Mouse (Mus musculus) spleen, adult 18-20 months (tissue): ENCODE measurements around the gene 1700001O22Rik.

ENCODE experiments used
- DNase-seq, 2 experiments: peaks; one replicate each; pipeline ENCODE4 v3.0.0; 2022; ENCODE audit warnings: mixed read lengths in 2 of 2

Gene 1700001O22Rik

DNA sequence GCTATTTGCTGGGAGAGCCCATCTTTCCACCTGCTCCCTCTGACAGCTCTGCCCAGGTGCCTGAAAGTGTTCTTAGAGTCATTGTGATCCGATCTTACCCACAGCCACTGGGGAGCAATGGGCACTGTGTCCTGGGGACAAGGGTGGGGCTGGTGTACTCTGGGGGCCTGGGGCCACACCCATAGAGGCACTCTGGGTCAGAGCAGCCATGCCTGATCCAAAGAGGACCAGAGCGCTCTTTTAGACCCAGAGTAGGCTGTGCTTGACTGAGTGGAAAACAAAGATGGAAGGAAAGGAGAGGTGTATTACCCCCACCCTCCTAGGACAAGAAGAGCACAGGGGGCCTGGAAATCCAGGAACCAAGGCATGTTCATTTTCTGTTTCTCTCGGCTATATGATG, at the start of gene 1700001O22Rik:
TSS of gene 1700001O22Rik (minus strand) at position 58 of the 400 bp plus-strand sequence.
- no peak for DNase-seq

DNA sequence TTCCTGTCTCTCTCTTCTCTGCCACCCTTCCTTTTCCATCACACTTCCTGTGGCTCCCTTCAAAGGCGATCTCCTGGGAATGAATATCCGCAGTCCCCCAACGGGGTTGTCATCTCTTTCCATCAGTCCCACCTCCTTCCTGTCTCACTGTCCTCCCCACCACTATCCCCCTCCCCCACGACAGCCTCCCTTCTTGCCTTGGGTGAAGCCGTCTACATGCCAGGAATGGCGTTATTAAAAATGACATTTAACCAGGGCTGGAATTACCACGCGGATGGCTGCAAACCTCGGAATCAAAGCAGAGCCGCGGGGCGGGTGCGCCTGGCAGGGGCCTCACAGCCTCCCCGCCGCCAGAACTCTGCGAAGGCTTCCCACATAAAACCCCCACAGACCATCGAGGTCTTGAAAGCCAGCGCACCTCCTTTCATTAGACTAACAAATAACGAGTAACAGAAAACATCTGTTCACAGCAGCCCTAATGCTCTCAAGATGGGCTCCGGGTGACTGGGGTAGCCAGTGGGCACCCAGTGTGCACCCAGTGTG, 49.4 kb upstream of the 1700001O22Rik start:
- no peak for DNase-seq

DNA sequence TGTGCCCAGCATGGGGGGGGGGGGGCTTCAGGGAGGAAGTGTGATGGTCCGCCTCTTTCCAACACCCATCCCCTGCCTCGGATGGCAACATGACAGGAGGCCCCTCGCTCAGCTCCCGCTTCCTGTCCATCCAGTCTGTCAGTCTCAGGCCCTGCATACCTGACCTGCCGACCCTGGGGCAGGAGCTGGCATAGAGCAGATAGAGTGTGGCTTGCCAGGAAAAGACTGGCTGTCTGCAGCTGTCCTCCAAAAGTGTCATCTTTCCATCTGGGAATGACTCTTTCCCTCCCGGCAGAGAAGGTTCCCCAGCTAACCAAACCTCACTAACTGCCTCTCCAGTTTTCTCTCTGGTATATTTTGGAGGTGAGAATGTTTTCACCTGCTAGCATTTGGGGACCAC, 47.1 kb upstream of the 1700001O22Rik start:
- DNase-seq, result no peak

DNA sequence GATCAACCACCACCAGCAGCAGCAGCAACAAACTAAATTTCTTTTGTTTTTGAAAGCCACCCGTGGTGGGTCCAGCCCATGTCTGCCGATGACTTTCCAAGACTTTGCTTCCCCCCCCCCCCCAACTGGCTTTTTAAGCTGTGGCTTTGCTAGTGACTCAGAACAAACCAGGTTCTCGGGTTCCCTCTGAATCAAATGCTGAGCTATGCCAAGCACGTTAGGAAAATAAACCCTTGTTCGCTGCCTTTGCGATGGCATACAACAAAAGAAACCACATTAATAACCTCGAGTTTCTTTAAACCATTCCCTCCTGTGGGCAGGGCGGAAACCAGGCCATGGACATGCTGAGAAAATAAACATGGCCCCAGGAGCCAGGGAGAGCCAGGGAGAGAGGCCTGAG, 44.7 kb upstream of the 1700001O22Rik start:
- no peak for DNase-seq

DNA sequence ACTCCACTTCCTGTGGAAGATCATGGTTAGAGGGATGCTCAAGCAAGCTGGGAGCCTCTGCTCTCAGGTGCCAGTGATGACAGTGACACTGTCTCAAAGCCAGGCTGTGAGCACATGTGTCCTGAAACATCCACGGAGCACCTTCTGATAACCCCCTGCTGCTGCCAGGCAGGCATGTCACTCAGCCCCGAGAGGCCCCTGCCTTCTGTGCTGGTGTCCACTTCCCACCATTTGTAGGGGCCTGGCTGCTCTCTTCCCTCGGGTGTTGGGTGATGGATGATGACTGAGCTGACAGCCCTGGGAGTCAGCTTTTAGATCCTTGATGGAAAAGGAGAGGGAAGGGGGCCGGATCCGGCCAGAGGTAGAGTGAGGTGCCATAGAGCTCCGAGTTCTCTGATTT, 43.3 kb upstream of the 1700001O22Rik start:
- DNase-seq, result no peak

DNA sequence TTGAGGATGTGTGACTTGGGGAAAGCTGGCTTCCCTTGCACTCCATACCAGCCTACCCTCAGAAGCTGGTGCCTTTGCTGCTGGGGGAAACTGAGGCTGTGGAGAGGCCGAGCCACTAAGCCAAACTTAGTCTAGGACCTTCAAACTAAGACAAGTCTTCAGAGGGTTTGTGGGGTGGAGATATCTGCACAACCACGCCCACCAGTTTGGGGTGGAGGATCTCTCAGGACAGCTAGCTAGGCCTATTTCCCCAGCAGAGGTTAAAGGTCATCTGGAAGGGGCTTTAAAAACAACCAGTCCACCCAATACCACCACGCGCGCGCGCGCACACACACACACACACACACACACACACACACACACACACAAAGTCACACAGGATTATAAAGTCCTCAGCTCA, 42.8 kb upstream of the 1700001O22Rik start:
- no peak for DNase-seq

DNA sequence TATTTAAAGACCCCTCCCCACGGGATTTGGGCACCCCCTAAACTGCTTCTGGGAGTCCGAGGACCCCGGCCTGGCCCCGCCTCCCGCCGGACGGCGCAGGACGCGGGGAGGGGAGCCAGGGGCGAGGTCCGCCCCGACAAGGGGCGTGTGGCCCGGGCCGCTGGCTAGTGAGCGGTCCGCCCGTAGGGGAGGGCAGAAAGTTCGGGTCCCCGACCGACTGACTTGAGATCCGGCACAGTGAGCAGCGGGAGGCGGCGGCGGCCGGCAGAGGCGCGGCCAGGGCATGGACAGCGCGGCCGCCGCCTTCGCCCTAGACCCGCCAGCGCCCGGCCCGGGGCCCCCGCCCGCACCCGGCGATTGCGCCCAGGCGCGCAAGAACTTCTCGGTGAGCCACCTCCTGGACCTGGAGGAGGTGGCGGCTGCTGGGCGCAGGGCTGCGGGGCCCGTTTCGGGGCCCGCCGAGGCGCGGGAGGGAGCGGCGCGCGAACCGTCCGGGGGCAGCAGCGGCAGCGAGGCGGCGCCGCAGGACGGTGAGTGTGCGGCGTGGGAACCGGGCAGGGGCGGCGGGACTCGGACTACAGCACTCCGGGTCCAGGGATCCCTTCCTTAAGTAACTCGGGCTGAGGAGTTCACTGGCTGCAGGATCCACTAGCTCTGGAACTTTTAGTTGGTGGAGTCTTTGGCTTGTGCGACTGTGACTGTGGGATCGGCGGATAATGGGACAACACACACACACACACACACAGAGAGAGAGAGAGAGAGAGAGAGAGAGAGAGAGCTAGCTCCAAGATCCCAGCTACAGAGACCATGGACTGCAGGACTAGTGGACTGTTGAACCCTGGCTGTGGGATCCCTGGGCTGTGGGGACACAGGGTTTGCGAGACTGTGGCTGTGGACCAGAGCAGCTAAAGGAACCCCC, 42.0 kb upstream of the 1700001O22Rik start:
- no peak for DNase-seq

DNA sequence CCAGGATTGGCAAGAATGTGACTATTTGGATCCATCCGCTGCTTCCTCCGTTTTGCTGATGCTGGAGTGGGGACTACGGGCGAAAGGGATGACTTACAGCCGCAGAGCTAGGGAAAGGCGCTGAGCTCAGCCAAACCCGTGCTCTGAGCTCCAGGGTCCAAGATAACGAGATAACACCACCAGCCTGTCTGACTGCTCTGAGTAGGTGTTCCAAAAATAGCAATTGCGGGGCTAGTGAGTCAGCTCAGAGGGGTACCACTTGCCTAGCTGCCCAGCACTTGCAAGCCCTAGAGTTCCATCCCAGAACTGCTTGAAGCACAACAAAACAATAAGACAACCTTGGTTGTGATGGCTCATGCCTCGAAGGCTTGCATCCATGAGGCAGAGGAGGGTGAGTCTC, 39.2 kb upstream of the 1700001O22Rik start:
- DNase-seq, result no peak

DNA sequence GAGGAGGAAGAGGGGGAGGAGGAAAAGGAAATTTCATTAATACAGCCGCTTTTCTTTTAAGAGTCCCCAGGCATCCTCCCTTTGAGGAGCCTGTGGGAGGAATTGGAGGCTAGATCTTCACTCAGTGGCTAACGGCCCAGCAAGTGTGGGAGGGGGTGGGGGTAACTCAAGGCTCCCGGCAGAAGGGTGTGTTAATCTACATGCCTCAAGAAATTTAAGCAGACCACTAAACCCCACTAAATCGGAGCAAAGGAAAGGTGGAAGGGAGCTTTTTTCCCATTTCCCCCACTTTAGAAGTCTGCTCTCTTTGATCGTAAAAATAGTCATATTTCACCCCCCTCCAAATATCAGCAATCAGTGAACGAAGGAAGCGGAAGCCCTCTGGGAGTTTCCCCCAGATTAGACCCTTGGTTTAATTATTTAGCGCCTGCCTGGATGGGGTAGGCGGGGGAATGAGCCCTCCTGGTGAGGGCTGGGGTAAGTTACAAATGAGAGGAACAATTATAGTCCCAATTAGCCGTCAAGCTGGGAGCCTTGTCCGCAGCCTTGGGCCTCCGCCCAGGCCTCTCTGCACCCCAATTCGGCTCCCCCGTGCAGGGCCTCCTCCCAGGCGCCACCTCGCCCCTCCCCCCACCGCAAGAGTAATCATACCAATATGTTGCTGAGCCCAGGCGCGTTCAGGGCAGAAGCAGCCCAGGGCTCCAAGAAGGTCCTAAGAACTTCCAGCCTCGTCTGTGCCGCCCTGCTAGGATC, 33.0 kb upstream of the 1700001O22Rik start:
- no peak for DNase-seq

DNA sequence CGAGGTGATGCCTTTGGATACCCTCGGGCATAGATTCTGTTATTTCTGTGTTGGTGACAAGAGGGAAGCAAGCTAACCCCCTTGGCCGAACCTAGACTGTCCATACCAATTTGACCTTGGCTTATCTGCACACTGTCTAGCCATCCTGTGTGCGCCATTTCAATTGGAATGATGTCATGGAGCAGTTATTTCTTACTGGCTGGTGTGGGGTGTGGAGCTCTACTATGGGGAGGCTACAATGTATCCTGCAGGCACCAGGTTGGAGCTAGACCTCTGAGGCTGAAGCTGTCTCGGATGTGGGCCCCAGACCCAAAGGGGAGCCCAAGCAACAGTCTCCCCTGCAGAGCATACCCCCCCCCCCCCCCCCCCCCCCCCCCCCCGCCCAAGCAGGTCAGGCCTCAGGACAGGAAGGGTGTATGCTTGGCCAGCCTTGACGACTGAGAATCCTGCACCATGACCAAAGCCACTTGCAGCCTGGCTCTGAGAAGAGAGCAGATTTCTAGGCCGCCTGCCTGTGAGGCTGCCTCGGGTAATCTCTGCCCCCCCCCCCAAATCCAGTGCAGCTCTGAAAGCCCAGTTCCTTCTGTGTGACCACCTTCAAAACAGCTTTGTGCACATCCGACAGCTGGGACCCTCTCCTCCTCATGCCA, 31.0 kb upstream of the 1700001O22Rik start, which contains the start of gene Prrx2:
TSS of gene Prrx2 (plus strand) at position 600 of the 650 bp plus-strand sequence.
- DNase-seq, result no peak

DNA sequence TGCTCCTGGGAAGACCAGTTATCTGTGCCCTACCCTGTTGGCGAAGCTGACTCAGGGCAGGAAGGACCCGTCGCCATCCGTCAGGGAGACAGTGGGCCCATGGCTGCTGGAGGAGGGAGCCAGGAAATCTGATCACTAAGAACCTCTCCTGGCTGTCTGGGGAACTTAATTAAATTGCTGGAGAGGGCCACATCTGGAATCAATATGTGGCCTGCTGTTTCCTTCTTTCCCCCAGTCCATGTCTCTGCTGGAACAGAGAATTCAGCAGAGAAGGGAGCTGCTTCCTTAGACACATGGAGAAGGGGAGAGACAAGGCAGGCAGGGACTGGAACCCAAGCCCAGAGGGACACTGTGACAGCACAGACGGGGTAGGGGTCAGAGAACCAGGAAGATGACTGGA, 30.2 kb upstream of the 1700001O22Rik start:
- DNase-seq, result no peak

DNA sequence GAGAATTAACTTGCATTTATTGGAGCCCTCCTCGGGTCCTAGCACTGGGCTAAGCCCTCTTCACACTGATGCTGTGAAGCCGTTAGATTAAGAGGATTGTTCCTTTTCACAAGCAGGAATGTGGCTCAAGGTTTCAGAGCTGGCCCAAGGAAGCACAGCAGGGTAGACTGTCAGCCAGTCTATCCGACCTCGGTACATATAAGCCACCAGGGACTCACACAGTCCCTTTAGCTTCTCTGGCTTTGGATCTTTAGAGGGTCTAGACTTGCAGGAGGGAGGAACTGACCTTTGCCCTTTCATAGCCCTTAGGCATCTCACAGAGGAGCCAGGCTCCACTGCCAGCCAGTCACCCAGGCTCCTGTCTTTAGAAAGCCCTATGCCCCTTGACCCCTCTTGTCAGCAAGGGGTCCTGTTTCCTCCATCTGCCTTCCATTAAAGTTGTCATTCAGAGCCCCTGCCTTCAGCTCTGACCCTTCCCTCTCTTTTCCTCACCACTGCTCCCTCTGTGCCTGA, 26.9 kb upstream of the 1700001O22Rik start, which contains the start of gene Asb6:
TSS of gene Asb6 (minus strand) at position 51 of the 513 bp plus-strand sequence.
- no peak for DNase-seq

DNA sequence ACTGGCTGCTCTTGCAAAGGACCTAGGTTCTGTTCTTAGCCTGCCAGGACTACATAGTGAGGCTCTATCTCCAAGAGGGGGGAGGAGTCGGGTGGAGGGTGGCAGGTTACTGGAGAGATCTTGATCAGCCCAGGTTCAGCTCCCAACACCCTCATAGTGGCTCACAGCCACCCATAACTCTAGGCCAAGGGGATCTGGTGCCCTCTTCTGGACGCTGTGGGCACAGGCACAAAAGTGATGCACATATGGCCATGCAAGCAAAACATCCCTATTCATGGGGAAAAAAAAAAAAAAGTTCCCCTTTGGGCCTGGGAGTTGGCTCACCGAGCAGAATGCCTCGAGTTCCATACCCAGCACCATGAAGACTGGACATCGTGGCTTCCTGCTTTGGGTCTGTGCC, 25.9 kb upstream of the 1700001O22Rik start:
- DNase-seq, result peak in 1 of 2 experiments; percentile 42

DNA sequence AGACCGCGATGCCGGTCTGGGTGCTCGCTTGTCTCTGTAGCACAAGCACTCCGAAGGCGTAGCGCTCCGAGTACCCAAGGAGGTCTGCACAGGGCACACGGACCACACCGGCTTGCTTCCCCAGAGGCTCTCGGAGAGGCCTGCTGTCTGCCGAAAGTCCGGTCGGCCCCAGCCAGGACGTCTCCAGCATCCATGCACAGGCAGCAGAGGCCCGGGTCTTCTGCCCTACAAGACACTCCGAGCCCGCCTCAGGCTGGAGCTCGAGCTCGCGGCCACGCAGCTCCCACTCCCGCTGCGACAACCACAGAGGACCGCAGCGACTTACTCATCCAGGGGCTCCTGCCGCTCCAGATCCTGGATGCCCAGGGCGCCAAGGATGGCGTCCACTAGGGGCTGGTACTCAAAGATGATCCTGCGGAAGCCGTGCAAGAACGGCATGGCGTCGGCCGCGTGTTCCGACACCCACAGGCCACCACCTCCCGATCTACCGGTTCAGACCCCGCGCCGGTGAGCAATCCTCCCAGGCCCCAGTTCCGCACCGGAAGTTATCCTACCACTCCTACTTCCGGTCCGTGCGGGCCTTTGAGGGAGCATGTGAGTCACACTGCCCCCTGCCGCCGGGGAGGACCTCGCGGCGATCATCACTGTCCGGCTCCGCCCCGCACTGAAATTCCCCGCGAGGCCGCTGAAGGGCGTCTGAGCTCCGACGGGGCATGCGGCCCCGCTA, 24.5 kb upstream of the 1700001O22Rik start:
- DNase-seq, result peak; percentile 85 to 97

DNA sequence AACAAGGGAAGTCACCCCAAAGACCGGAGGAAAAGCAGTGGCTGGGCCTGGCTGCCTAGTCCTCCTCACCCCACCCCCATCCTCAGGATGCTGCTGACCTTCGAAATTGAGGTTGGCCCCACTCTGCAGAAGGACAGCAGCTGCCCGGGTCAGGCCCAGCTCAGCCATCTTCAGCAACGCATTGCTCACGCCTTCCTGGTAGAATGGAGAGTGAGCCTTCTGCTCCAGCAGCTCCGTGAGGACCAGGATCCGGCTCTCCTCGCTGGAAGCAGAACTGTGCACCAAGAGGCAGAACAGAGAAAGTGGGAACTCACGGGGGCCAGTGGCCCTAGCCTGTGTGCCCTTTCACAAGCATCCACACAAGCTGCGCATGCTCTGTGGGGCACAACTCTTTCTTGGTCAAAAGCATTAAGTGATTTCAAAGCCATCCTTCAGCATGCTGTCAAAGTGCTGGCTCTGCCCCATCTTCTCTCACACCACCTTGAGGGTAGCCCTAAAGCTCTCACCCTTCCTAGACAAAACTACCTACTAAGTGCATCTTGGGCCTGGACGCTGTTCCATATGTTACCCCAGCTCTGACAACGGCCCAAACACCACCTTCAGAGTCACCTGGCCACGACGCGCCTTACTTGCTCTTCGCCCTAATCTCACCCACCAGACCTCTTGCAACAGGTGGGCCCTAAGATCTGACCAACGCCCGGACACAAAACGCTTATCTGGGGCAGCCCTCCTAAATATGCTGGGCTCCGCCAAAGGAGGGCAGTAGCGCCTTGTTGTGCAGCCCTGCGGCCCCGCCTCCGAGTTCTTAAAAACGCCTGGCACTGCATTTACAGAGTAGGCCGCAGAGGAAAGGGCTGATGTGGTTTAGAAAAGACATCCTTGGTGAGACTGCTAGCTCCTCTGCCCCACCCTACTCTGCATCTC, 23.6 kb upstream of the 1700001O22Rik start:
- DNase-seq, result peak; percentile 29 to 51

DNA sequence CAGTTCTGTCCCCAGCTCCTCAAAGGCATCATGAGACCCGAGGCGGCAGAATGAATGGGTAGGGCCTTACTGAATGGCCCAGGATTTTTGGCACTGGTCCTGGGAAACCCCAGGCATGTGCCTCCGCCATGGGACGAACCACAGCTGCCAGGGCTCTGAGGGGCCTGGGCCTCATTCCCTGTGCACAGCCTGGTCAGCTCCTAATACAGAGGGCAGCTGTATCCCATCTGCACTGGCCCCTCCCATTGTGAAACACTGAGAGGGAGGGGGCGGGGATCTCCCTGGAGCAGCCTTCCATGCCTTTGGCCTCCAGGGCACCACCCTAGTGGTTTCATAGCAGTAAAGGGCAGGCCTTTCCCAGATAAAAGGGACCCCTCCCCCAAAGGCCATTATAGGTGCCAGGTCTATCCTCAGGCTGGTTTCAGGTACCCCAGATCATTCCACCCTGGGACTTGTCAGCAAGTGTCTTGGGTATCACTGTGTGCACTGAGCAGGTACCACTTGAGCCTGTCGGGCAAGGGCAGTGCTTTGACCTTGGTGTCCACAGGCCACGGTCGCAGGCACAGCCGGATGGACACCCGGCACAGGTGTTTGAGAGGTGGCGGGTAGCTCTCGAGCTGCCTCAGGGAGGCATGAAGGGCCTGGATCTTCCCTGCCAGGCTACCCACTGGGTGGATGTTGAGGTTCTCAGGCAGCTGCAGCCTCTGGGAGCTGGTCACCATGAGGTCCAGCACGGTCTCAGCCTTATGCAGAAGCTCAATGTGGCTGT, 20.1 kb upstream of the 1700001O22Rik start:
- no peak for DNase-seq

DNA sequence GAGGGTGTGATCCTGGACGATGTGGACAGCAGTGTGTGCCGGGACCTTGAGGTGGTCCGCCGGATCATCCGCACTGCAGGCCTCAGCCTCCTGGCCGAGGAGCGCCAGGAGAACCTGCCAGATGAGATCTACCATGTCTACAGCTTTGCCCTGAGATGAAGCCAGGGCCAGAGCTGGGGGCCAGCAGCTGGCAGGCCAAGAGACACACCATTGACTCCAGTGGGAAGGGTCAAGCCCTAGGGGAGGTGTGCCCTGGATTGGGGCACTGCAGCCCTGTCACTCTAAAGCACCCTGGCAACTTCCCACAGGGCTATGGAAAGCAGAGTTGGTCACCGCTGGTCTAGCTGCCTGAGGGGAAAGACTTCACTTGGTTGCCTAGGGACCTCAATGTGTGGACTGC, 19.0 kb upstream of the 1700001O22Rik start:
- no peak for DNase-seq

DNA sequence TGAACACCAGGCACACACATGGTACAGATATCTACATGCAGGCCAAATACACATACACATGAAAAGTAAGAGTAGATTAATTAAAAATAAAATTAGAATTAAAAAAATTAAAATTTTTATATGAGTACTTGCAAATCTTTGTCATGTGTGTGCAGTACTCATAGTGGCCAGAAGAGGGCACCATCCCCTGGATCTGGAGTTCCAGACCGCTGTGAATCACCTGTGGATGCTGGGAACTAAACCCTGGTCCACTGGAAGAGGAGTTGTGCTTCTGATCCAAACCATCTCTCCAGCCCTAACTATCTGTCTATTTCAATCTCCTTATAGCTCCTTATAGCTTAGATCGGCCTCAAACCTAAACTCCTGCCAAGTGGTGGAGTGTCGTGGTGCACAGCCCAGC, 17.6 kb upstream of the 1700001O22Rik start:
- no peak for DNase-seq

DNA sequence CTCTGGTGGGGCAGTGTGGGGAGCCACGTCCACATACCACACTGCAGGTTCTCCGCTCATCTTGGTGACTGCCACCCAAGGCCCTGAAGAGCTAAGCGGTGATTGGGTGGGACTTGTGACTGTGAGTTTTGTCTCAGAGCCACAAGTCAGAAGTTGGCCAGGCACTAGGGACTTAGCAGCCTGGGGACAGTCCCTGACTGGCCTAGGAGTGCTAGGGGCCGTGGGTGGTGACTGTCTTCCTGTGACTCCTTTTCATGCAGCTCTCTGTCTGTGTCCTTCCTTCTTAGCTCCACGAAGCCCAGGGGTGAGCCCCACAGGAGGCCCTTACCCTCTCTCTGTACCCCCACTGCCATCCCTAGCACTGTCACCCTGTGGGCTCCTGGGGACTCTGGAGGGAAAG, 16.4 kb upstream of the 1700001O22Rik start:
- no peak for DNase-seq

DNA sequence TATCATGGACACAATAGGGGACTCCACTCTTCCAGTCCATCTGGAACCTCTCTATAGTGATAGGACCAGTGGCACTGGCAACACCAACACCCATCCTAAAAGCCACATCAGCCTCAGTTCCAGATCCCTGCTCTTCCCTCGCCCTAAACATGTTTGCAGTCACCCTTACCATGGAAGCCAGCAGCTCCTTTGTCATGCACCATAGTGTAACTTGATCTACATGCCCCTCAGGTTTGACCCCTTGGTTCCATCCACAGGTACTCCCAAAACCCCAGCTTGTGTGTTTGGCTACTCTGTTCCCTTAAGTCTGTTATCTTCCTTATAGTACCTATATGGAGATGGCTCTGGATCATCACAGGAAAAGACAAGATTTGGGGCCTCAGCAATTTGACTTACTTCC, 12.9 kb upstream of the 1700001O22Rik start:
- DNase-seq, result no peak
